ENCODE assay signal across 8 mouse cellular contexts in the genomic region with DNA sequence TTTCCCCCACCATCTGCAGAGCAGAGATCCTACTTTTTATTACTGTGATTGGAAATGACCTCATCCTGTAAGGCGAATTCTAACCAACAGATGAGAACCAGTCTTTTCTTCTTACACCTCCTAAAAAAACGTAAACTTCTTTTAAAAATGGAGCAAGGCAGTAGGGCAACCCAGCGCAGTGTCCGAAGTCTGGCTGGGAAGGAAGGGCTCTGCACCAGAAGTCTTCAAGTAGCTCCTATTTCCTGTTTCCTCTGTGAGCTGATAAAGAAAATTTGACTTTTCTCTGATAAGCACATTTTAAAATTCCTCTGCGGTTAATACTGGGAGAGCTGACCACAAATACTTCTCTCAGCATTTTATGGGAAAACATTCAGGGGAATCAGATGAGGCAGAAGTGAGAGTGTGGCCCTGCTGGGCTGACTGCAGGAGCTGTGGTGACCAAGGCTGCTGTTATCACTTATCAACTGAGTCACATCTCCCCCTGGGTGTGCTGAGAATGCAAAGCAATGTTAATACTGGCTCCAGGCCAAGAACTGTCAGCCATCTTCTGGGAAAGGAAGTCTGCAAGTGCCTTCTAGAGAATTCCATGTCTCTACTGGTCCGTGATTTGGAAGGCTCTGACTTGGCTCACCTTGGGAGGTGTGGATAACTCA. TPM values are rescaled to one million over a fixed set of nuclear protein-coding genes. Genes with fewer than 3 reads are reported as not detected.
DNase-seq lines count a peak whose midpoint lies in the region; ATAC-seq lines count a peak whose summit lies in the region.

No protein-coding gene starts in this region.

- 10% methylated on average over 6 of the region's 6 CpGs for WGBS in lung, embryonic 16.5 days

- no peaks in the 10 kb centered on the region for H3K9me3 ChIP-seq in lung, embryonic 16.5 days (ENCODE audit: control insufficient read depth, low read length)

- ATAC-seq in hematopoietic stem cell, adult 5-6 weeks (replicated peaks in 1 of 2; ENCODE audit: insufficient read depth in 1 of 2, low FRiP score in 2 of 2, low TSS enrichment in 1 of 2, low read depth in 1 of 2, poor library complexity in 2 of 2, severe bottlenecking in 2 of 2): peak; percentile 37 to 46; a peak in 2 of 4 replicates
- peak; percentile 43 for ATAC-seq in lung, embryonic 16.5 days (ENCODE audit: low read depth)
- ATAC-seq in megakaryocyte, adult 5-6 weeks (ENCODE audit: poor library complexity, severe bottlenecking): no peak

- DNase-seq in embryo, embryonic 11 days: peak; percentile 20
- no peak for DNase-seq in embryo, embryonic 10.5 days (ENCODE audit: low spot score)
- DNase-seq in adrenal gland, adult 8-10 months: peak; percentile 22
- no peak for DNase-seq in cerebellum, adult 9-11 months
- DNase-seq in cerebellum, adult 11 months: no peak

- no peak overlapping the region for H3K9ac ChIP-seq in lung, embryonic 16.5 days (ENCODE audit: low read length)

- no peak overlapping the region for H3K4me3 ChIP-seq in lung, embryonic 16.5 days (ENCODE audit: low read length)

- H3K4me2 ChIP-seq in lung, embryonic 16.5 days (ENCODE audit: low read depth, low read length): no peak overlapping the region

- H3K27ac ChIP-seq in lung, embryonic 16.5 days (ENCODE audit: low read length): peak overlapping the region; percentile 6

- H3K36me3 ChIP-seq in lung, embryonic 16.5 days (ENCODE audit: control insufficient read depth, insufficient read depth, low read length): no peaks in the 10 kb centered on the region

- no peaks in the 10 kb centered on the region for H3K27me3 ChIP-seq in lung, embryonic 16.5 days (ENCODE audit: control insufficient read depth, insufficient read depth, low read depth, low read length)

- peaks cover 28% of the 10 kb centered on the region for H3K4me1 ChIP-seq in lung, embryonic 16.5 days (replicated peaks; ENCODE audit: control insufficient read depth, insufficient read depth, low read length)

RNA-seq across cellular contexts. Expression of a gene that starts 55.8 kb away (rescaled TPM):
- 1 to 10 TPM; 5.3 to 7.2 (median 5.8) TPM for total RNA-seq in adrenal gland, adult 8-10 months (2022)
- 0.20 TPM in 1 of 2 replicates, not detected in the other for total RNA-seq in hematopoietic stem cell, adult 5-6 weeks (2017)
- 15.3 and 15.7 TPM in 2 replicates for polyA plus RNA-seq in lung, embryonic 16.5 days (2015; fragmentation: Nextera tagmentation; extraction: Ambion mirVana)
- total RNA-seq in megakaryocyte, adult 5-6 weeks (2015): 0.09 TPM in 1 of 2 replicates, not detected in the other
- 0.12 and 0.26 TPM in 2 replicates for total RNA-seq in megakaryocyte, adult 5-6 weeks (2017)

Comparison
In these comparisons a context has a peak if more than half of its experiments do, and no peak if none do; other contexts are left out.
1. DNase-seq: peak in embryo, embryonic 11 days (single experiment) and adrenal gland, adult 8-10 months (single experiment); none in embryo, embryonic 10.5 days (single experiment), cerebellum, adult 9-11 months (single experiment) and cerebellum, adult 11 months (single experiment).